Mouse (Mus musculus): Measurements from ENCODE around the gene Lsm4. TPM values are rescaled to one million over a fixed set of nuclear protein-coding genes. Genes with fewer than 3 reads are reported as not detected.

Lsm4 gene
- polyA plus RNA-seq (2012; rRNA removed): 119 and 132 TPM in 2 replicates

GRCm38 (mm10) chr8:70673079-70673856 lies at the start of gene Lsm4:
Gene Lsm4 (plus strand): TSS chr8:70673248.

GRCm38 (mm10) chr8:70632346-70632892 lies 40.6 kb upstream of the Lsm4 start, which contains the start of gene Gdf15:
Gene Gdf15 (minus strand): TSS chr8:70632456.

GRCm38 (mm10) chr8:70660273-70660725 lies 12.7 kb upstream of the Lsm4 start, which contains the start of gene Pgpep1:
Gene Pgpep1 (minus strand): TSS chr8:70660388.

GRCm38 (mm10) chr8:70698310-70699109 lies 25.5 kb downstream of the Lsm4 start, which contains the start of gene Jund:
Gene Jund (plus strand): TSS chr8:70698949.

GRCm38 (mm10) chr8:70703287-70703686 lies 30.2 kb downstream of the Lsm4 start, which contains the start of gene Iqcn:
Gene Iqcn (plus strand): TSS chr8:70703457.

GRCm38 (mm10) chr8:70718297-70718696 lies 45.2 kb downstream of the Lsm4 start, which contains the start of gene Gm3336:
Gene Gm3336 (plus strand): TSS chr8:70718543.

GRCm38 (mm10) chr8:70723486-70724210 lies 50.6 kb downstream of the Lsm4 start, which contains the start of gene Pde4c:
Gene Pde4c (plus strand): TSS chr8:70723720.

Other genes with a start within 250 kb of the Lsm4 start
- 18.2 and 20.8 TPM in 2 replicates for gene Crtc1, start 233.7 kb upstream of the Lsm4 start, polyA plus RNA-seq (2012; rRNA removed)
- gene Klhl26, start 196.3 kb upstream of the Lsm4 start, polyA plus RNA-seq (2012; rRNA removed): 56.4 and 63.2 TPM in 2 replicates
- gene Tmem59l, start 185.9 kb upstream of the Lsm4 start, polyA plus RNA-seq (2012; rRNA removed): 4.8 TPM in 2 replicates
- gene Crlf1, start 180.1 kb upstream of the Lsm4 start, polyA plus RNA-seq (2012; rRNA removed): 4.5 and 6.0 TPM in 2 replicates
- gene Rex1bd, start 166.5 kb upstream of the Lsm4 start, polyA plus RNA-seq (2012; rRNA removed): 161 and 243 TPM in 2 replicates
- 633 and 1,054 TPM in 2 replicates for gene Uba52, start 162.4 kb upstream of the Lsm4 start, polyA plus RNA-seq (2012; rRNA removed)
- 577 and 594 TPM in 2 replicates for gene Fkbp8, start 145.5 kb upstream of the Lsm4 start, polyA plus RNA-seq (2012; rRNA removed)
- 59.9 and 67.3 TPM in 2 replicates for gene Kxd1, start 145.3 kb upstream of the Lsm4 start, polyA plus RNA-seq (2012; rRNA removed)
- gene Ell, start 133.8 kb upstream of the Lsm4 start, polyA plus RNA-seq (2012; rRNA removed): 35.1 and 39.9 TPM in 2 replicates
- 170 and 176 TPM in 2 replicates for gene Isyna1, start 78.9 kb upstream of the Lsm4 start, polyA plus RNA-seq (2012; rRNA removed)
- 312 and 345 TPM in 2 replicates for gene Ssbp4, start 64.4 kb upstream of the Lsm4 start, polyA plus RNA-seq (2012; rRNA removed)
- 7.2 and 7.9 TPM in 2 replicates for gene Lrrc25, start 57.1 kb upstream of the Lsm4 start, polyA plus RNA-seq (2012; rRNA removed)
- 19.1 and 30.3 TPM in 2 replicates for gene Gdf15, start 40.8 kb upstream of the Lsm4 start, polyA plus RNA-seq (2012; rRNA removed)
- gene Pgpep1, start 12.9 kb upstream of the Lsm4 start, polyA plus RNA-seq (2012; rRNA removed): 57.3 and 63.9 TPM in 2 replicates
- gene Jund, start 25.7 kb downstream of the Lsm4 start, polyA plus RNA-seq (2012; rRNA removed): 1,330 and 1,620 TPM in 2 replicates
- 0.02 TPM in 1 of 2 replicates, not detected in the other for gene Iqcn, start 30.2 kb downstream of the Lsm4 start, polyA plus RNA-seq (2012; rRNA removed)
- 112 and 176 TPM in 2 replicates for gene Gm3336, start 45.3 kb downstream of the Lsm4 start, polyA plus RNA-seq (2012; rRNA removed)
- 3.6 and 6.5 TPM in 2 replicates for gene Pde4c, start 50.5 kb downstream of the Lsm4 start, polyA plus RNA-seq (2012; rRNA removed)
- 30.4 and 40.0 TPM in 2 replicates for gene Rab3a, start 81.4 kb downstream of the Lsm4 start, polyA plus RNA-seq (2012; rRNA removed)
- gene Mpv17l2, start 87.7 kb downstream of the Lsm4 start, polyA plus RNA-seq (2012; rRNA removed): 180 and 188 TPM in 2 replicates
- 187 and 190 TPM in 2 replicates for gene Pik3r2, start 103.5 kb downstream of the Lsm4 start, polyA plus RNA-seq (2012; rRNA removed)
- gene Mast3, start 131.8 kb downstream of the Lsm4 start, polyA plus RNA-seq (2012; rRNA removed): 48.4 and 51.8 TPM in 2 replicates
- gene Il12rb1, start 135.2 kb downstream of the Lsm4 start, polyA plus RNA-seq (2012; rRNA removed): 0.54 and 0.99 TPM in 2 replicates
- gene Arrdc2, start 166.5 kb downstream of the Lsm4 start, polyA plus RNA-seq (2012; rRNA removed): 72.5 and 86.1 TPM in 2 replicates
- gene Kcnn1, start 190.0 kb downstream of the Lsm4 start, polyA plus RNA-seq (2012; rRNA removed): 4.9 and 5.2 TPM in 2 replicates
- gene Ccdc124, start 200.7 kb downstream of the Lsm4 start, polyA plus RNA-seq (2012; rRNA removed): 60.1 and 69.5 TPM in 2 replicates
- 0.98 and 1.3 TPM in 2 replicates for gene Slc5a5, start 219.5 kb downstream of the Lsm4 start, polyA plus RNA-seq (2012; rRNA removed)
- 6,304 and 7,565 TPM in 2 replicates for gene Rpl18a, start 224.2 kb downstream of the Lsm4 start, polyA plus RNA-seq (2012; rRNA removed)
- 36.4 and 41.9 TPM in 2 replicates for gene Map1s, start 232.7 kb downstream of the Lsm4 start, polyA plus RNA-seq (2012; rRNA removed)